Mouse (Mus musculus): ENCODE measurements around the gene Stag3.

DNA sequence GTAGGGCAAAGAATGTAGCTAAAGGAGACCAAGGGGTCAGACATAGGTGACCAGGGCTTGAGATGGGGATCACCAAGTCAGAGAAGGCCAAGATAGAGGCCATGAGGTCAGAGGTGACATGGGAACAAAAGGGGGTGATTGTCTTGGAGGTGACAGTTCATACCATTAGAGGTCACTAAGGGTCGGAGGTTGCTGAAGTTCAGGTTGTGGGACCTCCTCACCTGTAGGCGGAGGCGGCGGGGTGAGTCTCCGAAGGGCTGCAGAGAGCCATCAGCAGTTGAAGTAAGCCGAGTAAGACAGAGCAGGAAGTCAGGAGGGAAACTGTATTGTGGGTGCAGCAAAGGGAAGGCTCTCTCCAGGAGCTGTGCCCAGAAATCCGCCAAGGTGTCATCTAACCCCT lies 2.0 kb upstream of the Stag3 start:
- TF ChIP-seq POLR2A (IDR thresholded peaks at IDR 0.05; ENCODE audit: insufficient read depth, low read depth, low read length) (no peak), CTCF (IDR thresholded peaks at IDR 0.05; ENCODE audit: insufficient read depth, low read depth, low read length) (no peak)

Measured in olfactory bulb, adult 2 months (tissue).